In the genomic region with DNA sequence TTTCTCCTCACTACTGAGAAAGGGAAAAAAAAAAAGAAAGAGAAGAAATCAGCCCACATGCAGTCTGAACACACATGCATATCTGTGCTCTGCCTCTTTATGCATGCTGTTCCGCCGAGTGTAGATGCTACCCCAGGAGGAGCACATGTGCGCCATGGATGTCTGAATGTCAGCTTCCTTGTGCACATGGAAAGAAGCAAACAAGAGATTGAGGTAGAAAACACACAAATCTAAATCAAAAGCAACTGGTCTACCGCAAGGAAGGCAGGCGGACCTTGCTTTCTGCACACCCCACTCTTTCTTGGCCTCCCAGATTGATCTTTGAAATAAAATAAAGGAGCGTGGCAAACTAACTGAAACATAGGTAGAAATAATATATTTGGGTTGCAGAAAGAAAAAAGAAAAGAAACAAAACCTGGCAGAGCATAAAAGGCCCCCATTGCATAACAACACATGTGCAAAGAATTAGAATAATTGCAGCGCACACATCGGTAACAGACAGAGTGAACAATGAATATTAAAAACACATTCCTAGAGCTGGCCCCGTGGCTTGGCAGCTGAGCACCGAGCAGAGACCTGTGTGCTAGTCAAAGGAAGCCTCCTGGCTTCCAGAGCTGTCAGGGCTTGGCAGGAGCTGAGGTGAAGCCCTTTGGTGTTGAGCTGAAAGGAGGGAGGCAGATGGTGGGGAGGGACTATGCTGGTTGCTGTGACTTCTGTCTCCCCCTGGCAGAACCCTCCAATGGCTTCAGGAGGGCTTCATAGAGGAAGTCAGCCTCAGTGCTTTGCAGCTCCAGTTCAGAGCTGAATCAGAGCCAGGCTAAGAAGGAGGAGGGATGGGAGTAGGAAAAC, we compare ENCODE assay signal across 8 mouse cellular contexts.
DNase-seq lines count a peak whose midpoint lies in the region; ATAC-seq and TF ChIP-seq lines count a peak whose summit lies in the region.

No protein-coding gene starts in this region.

- no peak for TF ChIP-seq EP300 in stomach, postnatal 0 days (optimal IDR thresholded peaks at IDR 0.05)

- H3K36me3 ChIP-seq in embryonic facial prominence, embryonic 14.5 days (ENCODE audit: control insufficient read depth, insufficient read depth, low read length), result no peaks in the 10 kb centered on the region
- no peaks in the 10 kb centered on the region for H3K36me3 ChIP-seq in hindbrain, postnatal 0 days (ENCODE audit: insufficient read depth, low read length)
- no peaks in the 10 kb centered on the region for H3K36me3 ChIP-seq in stomach, postnatal 0 days (ENCODE audit: control insufficient read depth, insufficient read depth, low read length)

- no peaks in the 10 kb centered on the region for H3K27me3 ChIP-seq in embryonic facial prominence, embryonic 14.5 days (replicated peaks; ENCODE audit: control insufficient read depth, insufficient read depth, low read length)
- no peaks in the 10 kb centered on the region for H3K27me3 ChIP-seq in hindbrain, postnatal 0 days (ENCODE audit: insufficient read depth, low read length)
- H3K27me3 ChIP-seq in stomach, postnatal 0 days (ENCODE audit: control insufficient read depth, insufficient read depth, low read length), result no peaks in the 10 kb centered on the region

- H3K4me1 ChIP-seq in embryonic facial prominence, embryonic 14.5 days (ENCODE audit: control insufficient read depth, insufficient read depth, low read length), result peaks cover 31% of the 10 kb centered on the region; the same call in 1 of the 2 replicates
- H3K4me1 ChIP-seq in hindbrain, postnatal 0 days (ENCODE audit: insufficient read depth, low read length), result peaks cover 9% of the 10 kb centered on the region
- no peaks in the 10 kb centered on the region for H3K4me1 ChIP-seq in stomach, postnatal 0 days (replicated peaks; ENCODE audit: control insufficient read depth, insufficient read depth)

- 21% methylated on average over 10 of the region's 10 CpGs for WGBS in embryonic facial prominence, embryonic 14.5 days
- 21% methylated on average over 10 of the region's 10 CpGs for WGBS in hindbrain, postnatal 0 days
- 56% methylated on average over 10 of the region's 10 CpGs for whole genome bisulfite sequencing in stomach, postnatal 0 days

- TF ChIP-seq CTCF in hindbrain, postnatal 0 days (IDR thresholded peaks at IDR 0.05; ENCODE audit: low read depth), result peak; percentile 22; the same call in 1 of the 2 replicates
- TF ChIP-seq CTCF in stomach, postnatal 0 days (IDR thresholded peaks at IDR 0.05; ENCODE audit: low read depth), result no peak

- ATAC-seq in embryonic facial prominence, embryonic 14.5 days (ENCODE audit: low read depth), result peak; percentile 89
- ATAC-seq in hindbrain, postnatal 0 days, result peak; percentile 96
- ATAC-seq in stomach, postnatal 0 days (ENCODE audit: low FRiP score, low TSS enrichment), result 0 out of 2 replicates have a peak, but pooled peaks have one; percentile 59

- no peak overlapping the region for H3K4me3 ChIP-seq in embryonic facial prominence, embryonic 14.5 days (ENCODE audit: low read depth, low read length)
- H3K4me3 ChIP-seq in hindbrain, postnatal 0 days (ENCODE audit: low read length), result no peak overlapping the region
- H3K4me3 ChIP-seq in stomach, postnatal 0 days (ENCODE audit: low read depth, low read length), result no peak overlapping the region

- no peak overlapping the region for H3K9ac ChIP-seq in embryonic facial prominence, embryonic 14.5 days (ENCODE audit: low read depth, low read length)
- H3K9ac ChIP-seq in hindbrain, postnatal 0 days (replicated peaks; ENCODE audit: low read length), result no peak overlapping the region
- H3K9ac ChIP-seq in stomach, postnatal 0 days (ENCODE audit: low read length), result no peak overlapping the region

- H3K4me2 ChIP-seq in embryonic facial prominence, embryonic 14.5 days (ENCODE audit: low read depth, low read length), result peak overlapping the region; percentile 35
- peak overlapping the region; percentile 3; the same call in 1 of the 2 replicates for H3K4me2 ChIP-seq in hindbrain, postnatal 0 days (ENCODE audit: low read depth, low read length)
- no peak overlapping the region for H3K4me2 ChIP-seq in stomach, postnatal 0 days (replicated peaks; ENCODE audit: low read depth)

- no peaks in the 10 kb centered on the region for H3K9me3 ChIP-seq in embryonic facial prominence, embryonic 14.5 days (ENCODE audit: control insufficient read depth, low read length)
- H3K9me3 ChIP-seq in hindbrain, postnatal 0 days (ENCODE audit: low read length), result no peaks in the 10 kb centered on the region
- H3K9me3 ChIP-seq in stomach, postnatal 0 days (ENCODE audit: control insufficient read depth, low read length), result no peaks in the 10 kb centered on the region

- peak overlapping the region; percentile 62 for H3K27ac ChIP-seq in embryonic facial prominence, embryonic 14.5 days (replicated peaks; ENCODE audit: low read depth, low read length)
- H3K27ac ChIP-seq in hindbrain, postnatal 0 days, result peak overlapping the region; percentile 73
- no peak overlapping the region for H3K27ac ChIP-seq in stomach, postnatal 0 days (replicated peaks)

- peak; percentile 90 for DNase-seq in heart, adult 11 months
- no peak for DNase-seq in heart, adult 9 months (ENCODE audit: low spot score in 2 of 2)
- peak; percentile 89 for DNase-seq in embryonic facial prominence, embryonic 14.5 days (ENCODE audit: low spot score)
- peak; percentile 88 for DNase-seq in hindbrain, postnatal 0 days (ENCODE audit: low spot score)
- DNase-seq in lung, postnatal 14 days, result peak; percentile 14
- no peak for DNase-seq in stomach, postnatal 0 days (ENCODE audit: low spot score)
- no peak for DNase-seq in liver
- DNase-seq in ovary, postnatal 14 days (ENCODE audit: low spot score), result no peak

Comparison
In these comparisons a context has a peak if more than half of its experiments do, and no peak if none do; other contexts are left out.
1. DNase-seq: peak in heart, adult 11 months (single experiment), embryonic facial prominence, embryonic 14.5 days (single experiment), hindbrain, postnatal 0 days (single experiment) and lung, postnatal 14 days (single experiment); none in heart, adult 9 months (0 of 2), stomach, postnatal 0 days (single experiment), liver (single experiment) and ovary, postnatal 14 days (single experiment).
2. Peak in every context shown above with its lines, with median percentiles within 50 percentile points of each other: ATAC-seq.